Comparison of ENCODE assay signal across 11 mouse cellular contexts in genomic region chr2:6071598-6072440, GRCm38 (mm10). TPM values are rescaled to one million over a fixed set of nuclear protein-coding genes. Genes with fewer than 3 reads are reported as not detected.
A peak's percentile ranks its signal among the peaks of the same experiment; 100 is the strongest.
DNase-seq lines count a peak whose midpoint lies in the region; ATAC-seq and TF ChIP-seq lines count a peak whose summit lies in the region.
"Had no signal": no experiment of that assay in that cellular context is flagged by ENCODE, and none has a peak within 500 bp of the region (broad histone marks: within the 10 kb centered on the region; RNA-seq: fewer than 3 reads in every experiment).

No protein-coding gene starts in this region.

- no peak overlapping the region for H3K9ac ChIP-seq in heart, embryonic 13.5 days
- no peak overlapping the region for H3K9ac ChIP-seq in heart, embryonic 11.5 days (ENCODE audit: low read depth, low read length)
- no peak overlapping the region for H3K9ac ChIP-seq in liver, embryonic 16.5 days (ENCODE audit: low read depth, low read length)
- no peak overlapping the region for H3K9ac ChIP-seq in stomach, postnatal 0 days (ENCODE audit: low read length)
- H3K9ac ChIP-seq: hindbrain, embryonic 13.5 days; neural tube, embryonic 12.5 days had no signal

- H3K4me3 ChIP-seq in heart, embryonic 13.5 days: no peak overlapping the region
- no peak overlapping the region for H3K4me3 ChIP-seq in heart, embryonic 11.5 days (ENCODE audit: low read depth, low read length)
- no peak overlapping the region for H3K4me3 ChIP-seq in liver, embryonic 16.5 days (ENCODE audit: low read depth, low read length)
- no peak overlapping the region for H3K4me3 ChIP-seq in stomach, postnatal 0 days (ENCODE audit: low read depth, low read length)
- H3K4me3 ChIP-seq: hindbrain, embryonic 13.5 days; neural tube, embryonic 12.5 days had no signal

- no peak for ATAC-seq in heart, embryonic 13.5 days (ENCODE audit: extremely low read depth, insufficient number of reproducible peaks, low FRiP score, low TSS enrichment)
- ATAC-seq in heart, embryonic 11.5 days (replicated peaks; ENCODE audit: insufficient number of reproducible peaks, low FRiP score, low TSS enrichment): no peak
- peak; percentile 87 for ATAC-seq in liver, embryonic 16.5 days (ENCODE audit: low read depth)
- ATAC-seq in stomach, postnatal 0 days (ENCODE audit: low FRiP score, low TSS enrichment): peak; percentile 90

- intact Hi-C loops in left cerebral cortex, postnatal 4 days (cut with DNase I): no loop called here

- H3K27ac ChIP-seq in heart, embryonic 13.5 days (replicated peaks): 0 out of 2 replicates have a peak overlapping the region, but pooled peaks have one; percentile 4
- H3K27ac ChIP-seq in heart, embryonic 11.5 days (ENCODE audit: low read depth, low read length): no peak overlapping the region
- no peak overlapping the region for H3K27ac ChIP-seq in liver, embryonic 16.5 days (ENCODE audit: low read length)
- H3K27ac ChIP-seq in stomach, postnatal 0 days (replicated peaks): peak overlapping the region; percentile 37
- H3K27ac ChIP-seq: hindbrain, embryonic 13.5 days; neural tube, embryonic 12.5 days had no signal

- peak; percentile 70 for DNase-seq in adrenal gland, postnatal 14 days
- DNase-seq in stomach, postnatal 0 days (ENCODE audit: low spot score): peak; percentile 83
- no peak for DNase-seq in left cerebral cortex, postnatal 4 days
- DNase-seq in frontal cortex, adult 2 months (ENCODE audit: extremely low spot score in 1 of 2, low spot score in 1 of 2): no peak
- DNase-seq in cerebellum, postnatal 14 days: no peak
- DNase-seq: thymus, adult 18-20 months had no signal

- no peak overlapping the region for H3K4me2 ChIP-seq in heart, embryonic 13.5 days
- no peak overlapping the region for H3K4me2 ChIP-seq in heart, embryonic 11.5 days
- no peak overlapping the region for H3K4me2 ChIP-seq in liver, embryonic 16.5 days (ENCODE audit: low read depth, low read length)
- H3K4me2 ChIP-seq in stomach, postnatal 0 days (replicated peaks; ENCODE audit: low read depth): no peak overlapping the region
- H3K4me2 ChIP-seq: hindbrain, embryonic 13.5 days; neural tube, embryonic 12.5 days had no signal

- no peaks in the 10 kb centered on the region for H3K36me3 ChIP-seq in heart, embryonic 13.5 days
- H3K36me3 ChIP-seq in heart, embryonic 11.5 days (ENCODE audit: control insufficient read depth, insufficient read depth, low read length): no peaks in the 10 kb centered on the region
- no peaks in the 10 kb centered on the region for H3K36me3 ChIP-seq in liver, embryonic 16.5 days (ENCODE audit: control insufficient read depth, insufficient read depth)
- H3K36me3 ChIP-seq in stomach, postnatal 0 days (ENCODE audit: control insufficient read depth, insufficient read depth, low read length): no peaks in the 10 kb centered on the region
- H3K36me3 ChIP-seq: hindbrain, embryonic 13.5 days; neural tube, embryonic 12.5 days had no signal

- WGBS in heart, embryonic 13.5 days: 30% methylated on average over 11 of the region's 11 CpGs
- WGBS in heart, embryonic 11.5 days (ENCODE audit: insufficient replicate concordance): 24% methylated on average over 11 of the region's 11 CpGs
- 19% methylated on average over 11 of the region's 11 CpGs for WGBS in liver, embryonic 16.5 days (ENCODE audit: insufficient replicate concordance)
- WGBS in stomach, postnatal 0 days: 16% methylated on average over 11 of the region's 11 CpGs

- H3K4me1 ChIP-seq in heart, embryonic 13.5 days: peaks cover 35% of the 10 kb centered on the region
- peaks cover 11% of the 10 kb centered on the region for H3K4me1 ChIP-seq in heart, embryonic 11.5 days (ENCODE audit: control insufficient read depth, insufficient read depth, low read length)
- peaks cover 3% of the 10 kb centered on the region for H3K4me1 ChIP-seq in liver, embryonic 16.5 days (ENCODE audit: control insufficient read depth, low read depth, low read length)
- peaks cover 3% of the 10 kb centered on the region; the same call in 1 of the 2 replicates for H3K4me1 ChIP-seq in stomach, postnatal 0 days (replicated peaks; ENCODE audit: control insufficient read depth, insufficient read depth)

- no peaks in the 10 kb centered on the region for H3K27me3 ChIP-seq in heart, embryonic 13.5 days (replicated peaks)
- no peaks in the 10 kb centered on the region for H3K27me3 ChIP-seq in heart, embryonic 11.5 days (ENCODE audit: control insufficient read depth, insufficient read depth, low read length)
- H3K27me3 ChIP-seq in liver, embryonic 16.5 days (ENCODE audit: control insufficient read depth, insufficient read depth, low read depth, low read length): no peaks in the 10 kb centered on the region
- no peaks in the 10 kb centered on the region for H3K27me3 ChIP-seq in stomach, postnatal 0 days (ENCODE audit: control insufficient read depth, insufficient read depth, low read length)
- H3K27me3 ChIP-seq: hindbrain, embryonic 13.5 days; neural tube, embryonic 12.5 days had no signal

- TF ChIP-seq EP300 in stomach, postnatal 0 days (optimal IDR thresholded peaks at IDR 0.05): no peak

- TF ChIP-seq CTCF in stomach, postnatal 0 days (IDR thresholded peaks at IDR 0.05; ENCODE audit: low read depth): no peak

- H3K9me3 ChIP-seq in heart, embryonic 13.5 days: peaks cover 4% of the 10 kb centered on the region; the same call in 1 of the 2 replicates
- H3K9me3 ChIP-seq in heart, embryonic 11.5 days (replicated peaks; ENCODE audit: control insufficient read depth, low read length): 0 out of 2 replicates have a peak, but pooled peaks cover 3% of the 10 kb centered on the region
- H3K9me3 ChIP-seq in liver, embryonic 16.5 days (replicated peaks; ENCODE audit: control insufficient read depth, low read length): no peaks in the 10 kb centered on the region; the same call in 1 of the 2 replicates
- H3K9me3 ChIP-seq in stomach, postnatal 0 days (ENCODE audit: control insufficient read depth, low read length): no peaks in the 10 kb centered on the region
- H3K9me3 ChIP-seq: hindbrain, embryonic 13.5 days; neural tube, embryonic 12.5 days had no signal

RNA-seq across cellular contexts. Expression of gene Proser2, which starts 58.2 kb away (rescaled TPM):
- 11.0 and 14.6 TPM in 2 replicates for polyA plus RNA-seq in heart, embryonic 13.5 days (2015; fragmentation: Nextera tagmentation; extraction: Ambion mirVana)
- 11.2 and 12.0 TPM in 2 replicates for polyA plus RNA-seq in heart, embryonic 11.5 days (2014; fragmentation: Nextera tagmentation; extraction: Ambion mirVana)
- 11.2 and 11.8 TPM in 2 replicates for total RNA-seq in adrenal gland, postnatal 14 days (2021)
- polyA plus RNA-seq in liver, embryonic 16.5 days (2015; fragmentation: Nextera tagmentation; extraction: Ambion mirVana): 7.1 and 10.2 TPM in 2 replicates
- polyA plus RNA-seq in stomach, postnatal 0 days (2015; fragmentation: Nextera tagmentation; extraction: Ambion mirVana): 49.0 and 55.2 TPM in 2 replicates
- total RNA-seq in left cerebral cortex, postnatal 4 days (2021): 1 to 10 TPM; 2.3 to 3.4 TPM
- polyA plus RNA-seq in frontal cortex, adult 2 months (2012; rRNA removed): 3.2 TPM in 2 replicates

Comparison
In these comparisons a context has a peak if more than half of its experiments do, and no peak if none do; other contexts are left out.
1. H3K27ac ChIP-seq: peak in heart, embryonic 13.5 days (single experiment) and stomach, postnatal 0 days (single experiment); none in heart, embryonic 11.5 days (single experiment) and liver, embryonic 16.5 days (single experiment).
2. ATAC-seq: peak in liver, embryonic 16.5 days (single experiment) and stomach, postnatal 0 days (single experiment); none in heart, embryonic 13.5 days (single experiment) and heart, embryonic 11.5 days (single experiment).
3. DNase-seq: peak in adrenal gland, postnatal 14 days (single experiment) and stomach, postnatal 0 days (single experiment); none in left cerebral cortex, postnatal 4 days (single experiment), frontal cortex, adult 2 months (0 of 2) and cerebellum, postnatal 14 days (0 of 2).